Mouse (Mus musculus): ENCODE measurements around the gene Hdgfl2.

DNA sequence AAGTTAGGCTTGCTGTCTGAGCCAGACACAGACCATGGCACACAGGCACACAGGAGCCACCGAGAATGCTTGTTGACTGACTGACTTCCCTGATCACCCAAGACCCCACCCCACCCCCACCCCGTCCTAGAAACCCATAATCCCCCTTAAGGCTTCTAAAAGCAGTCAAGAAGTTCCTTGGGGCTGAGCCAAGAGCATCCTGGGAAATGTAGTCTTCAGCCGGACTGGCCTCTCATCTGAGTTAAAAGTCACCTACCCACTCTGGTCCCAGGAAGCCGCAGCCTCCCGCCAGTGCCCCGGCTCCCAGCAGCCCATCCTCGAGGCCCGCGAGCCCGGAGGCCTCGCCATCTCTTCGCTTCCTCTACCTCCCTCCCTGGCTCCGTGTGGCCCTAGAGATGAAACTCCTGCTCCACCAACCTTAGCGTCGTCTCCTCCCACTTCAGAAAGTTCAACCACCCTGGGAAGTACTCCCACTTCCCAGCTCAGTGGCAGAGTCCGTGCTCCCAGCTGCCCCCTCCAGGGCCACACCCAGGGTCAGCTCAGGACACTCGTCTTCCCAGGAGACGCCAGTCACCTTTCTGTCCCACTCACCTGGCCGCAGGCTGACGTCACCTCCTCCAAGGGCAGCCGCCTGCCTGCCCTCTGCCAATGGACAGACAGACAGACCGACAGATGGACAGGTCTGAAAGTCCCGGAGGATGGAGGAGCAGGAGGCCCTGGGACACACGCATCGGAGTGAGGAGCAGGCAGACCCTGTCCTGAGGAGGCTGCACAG lies 58.6 kb downstream of the Hdgfl2 start:
- TF ChIP-seq CTCF (IDR thresholded peaks at IDR 0.05; ENCODE audit: borderline replicate concordance, insufficient read depth, low read depth, low read length): no peak
- no peak for TF ChIP-seq POLR2A (IDR thresholded peaks at IDR 0.05; ENCODE audit: borderline replicate concordance, insufficient read depth, low read length)
